Mouse (Mus musculus): ENCODE measurements at regions not wholly inside any gene's neighbourhood (a gene's known extent, or its start where the extent isn't known, plus 50 kb on each side); places are given as distances from the start of the nearest gene placed in this dataset.
"Not testable (repeated sequence)": the region's sequence is repeated elsewhere in the genome, so short reads cannot be mapped to it uniquely, and the experiment has no call there.

GRCm38 (mm10) chr5:100309807-100310165 lies 106.2 kb downstream of the Sec31a start:
- no peak for DNase-seq (ENCODE audit: extremely low spot score in 1 of 2, low spot score in 2 of 2)
- intact Hi-C loops (cut with DNase I), result no loop called here

GRCm38 (mm10) chr5:100309071-100309806 lies 106.8 kb downstream of the Sec31a start:
- intact Hi-C loops (cut with DNase I), result no loop called here
- no peak for DNase-seq (ENCODE audit: extremely low spot score in 1 of 2, low spot score in 2 of 2)

- DNase-seq (ENCODE audit: extremely low spot score in 1 of 2, low spot score in 2 of 2), result no peak
- intact Hi-C loops (cut with DNase I), result loop anchor here (5.0 kb wide), 1 partner anchor 232 kb away; no protein-coding TSS in a partner anchor
These were observed 111.6 kb downstream of the Sec31a start for GRCm38 (mm10) chr5:100304403-100304802.

GRCm38 (mm10) chr5:100302068-100302775 lies 113.8 kb downstream of the Sec31a start:
- no peak for DNase-seq (ENCODE audit: extremely low spot score in 1 of 2, low spot score in 2 of 2)
- intact Hi-C loops (cut with DNase I), result loop anchor here (5.0 kb wide), 1 partner anchor 230 kb away; no protein-coding TSS in a partner anchor

- intact Hi-C loops (cut with DNase I), result no loop called here
- DNase-seq (ENCODE audit: extremely low spot score in 1 of 2, low spot score in 2 of 2), result no peak
These were observed 116.9 kb downstream of the Sec31a start for GRCm38 (mm10) chr5:100299141-100299540.

- intact Hi-C loops (cut with DNase I), result no loop called here
These were observed 121.8 kb downstream of the Sec31a start for GRCm38 (mm10) chr5:100294189-100294588.

GRCm38 (mm10) chr5:100280215-100280614 lies 120.6 kb upstream of the Tmem150c start:
- no peak for DNase-seq (ENCODE audit: extremely low spot score in 1 of 2, low spot score in 2 of 2)
- intact Hi-C loops (cut with DNase I), result no loop called here

More at GRCm38 (mm10) chr5:100294189-100294588, 121.8 kb downstream of the Sec31a start:
- no peak for DNase-seq (ENCODE audit: extremely low spot score in 1 of 2, low spot score in 2 of 2)

- DNase-seq (ENCODE audit: extremely low spot score in 1 of 2, low spot score in 2 of 2), result no peak
- intact Hi-C loops (cut with DNase I), result no loop called here
These were observed 119.9 kb upstream of the Tmem150c start for GRCm38 (mm10) chr5:100279474-100279873.

GRCm38 (mm10) chr5:100274674-100275073 lies 115.1 kb upstream of the Tmem150c start:
- intact Hi-C loops (cut with DNase I), result no loop called here
- DNase-seq (ENCODE audit: extremely low spot score in 1 of 2, low spot score in 2 of 2), result no peak

- DNase-seq (ENCODE audit: extremely low spot score in 1 of 2, low spot score in 2 of 2); intact Hi-C loops (cut with DNase I): not testable (repeated sequence)
These were observed 112.4 kb upstream of the Tmem150c start for GRCm38 (mm10) chr5:100271975-100272374.

- DNase-seq (ENCODE audit: extremely low spot score in 1 of 2, low spot score in 2 of 2), result no peak
- intact Hi-C loops (cut with DNase I), result no loop called here
These were observed 111.5 kb upstream of the Tmem150c start for GRCm38 (mm10) chr5:100270841-100271686.

GRCm38 (mm10) chr5:100268111-100268878 lies 108.7 kb upstream of the Tmem150c start:
- DNase-seq (ENCODE audit: extremely low spot score in 1 of 2, low spot score in 2 of 2), result no peak
- intact Hi-C loops (cut with DNase I), result no loop called here

- intact Hi-C loops (cut with DNase I), result no loop called here
- no peak for DNase-seq (ENCODE audit: extremely low spot score in 1 of 2, low spot score in 2 of 2)
These were observed 107.3 kb upstream of the Tmem150c start for GRCm38 (mm10) chr5:100266671-100267510.

GRCm38 (mm10) chr5:100259803-100260693 lies 100.4 kb upstream of the Tmem150c start:
- DNase-seq (ENCODE audit: extremely low spot score in 1 of 2, low spot score in 2 of 2), result no peak
- intact Hi-C loops (cut with DNase I), result no loop called here

- intact Hi-C loops (cut with DNase I), result no loop called here
- DNase-seq (ENCODE audit: extremely low spot score in 1 of 2, low spot score in 2 of 2), result peak in 1 of 2 experiments; percentile 31
These were observed 99.5 kb upstream of the Tmem150c start for GRCm38 (mm10) chr5:100258952-100259710.

GRCm38 (mm10) chr5:100255276-100255675 lies 95.7 kb upstream of the Tmem150c start:
- intact Hi-C loops (cut with DNase I), result no loop called here

More at GRCm38 (mm10) chr5:100255276-100255675, 95.7 kb upstream of the Tmem150c start:
- DNase-seq (ENCODE audit: extremely low spot score in 1 of 2, low spot score in 2 of 2), result no peak
